Mouse (Mus musculus): ENCODE results near the gene Phldb2.

Gene Phldb2

DNA sequence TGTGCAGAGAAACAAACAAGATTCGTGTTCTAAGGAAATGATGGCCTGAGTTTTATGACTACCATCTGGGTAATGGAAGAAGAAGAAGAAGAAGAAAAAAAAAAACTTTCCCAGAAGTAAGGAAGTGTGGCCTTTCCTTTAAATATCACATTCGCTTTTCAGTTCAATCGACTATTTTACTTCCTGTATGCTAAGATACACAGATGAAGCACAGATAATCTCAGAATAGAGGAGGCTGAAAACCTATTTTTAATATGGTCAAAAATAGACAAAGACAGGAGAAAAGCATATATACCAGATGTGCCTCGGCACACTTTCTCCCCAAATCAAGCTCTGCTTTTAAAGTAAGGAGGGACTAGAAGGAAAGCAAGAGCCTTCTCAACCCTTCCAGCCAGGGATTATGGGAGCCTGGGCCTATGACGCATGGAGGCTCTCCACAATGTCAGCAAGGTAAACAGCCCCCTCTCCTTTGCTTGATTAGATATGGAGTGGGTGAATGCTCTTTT is 158.2 kb downstream of the Phldb2 start:
- no peak for DNase-seq (ENCODE audit: low read depth, low spot score)

DNA sequence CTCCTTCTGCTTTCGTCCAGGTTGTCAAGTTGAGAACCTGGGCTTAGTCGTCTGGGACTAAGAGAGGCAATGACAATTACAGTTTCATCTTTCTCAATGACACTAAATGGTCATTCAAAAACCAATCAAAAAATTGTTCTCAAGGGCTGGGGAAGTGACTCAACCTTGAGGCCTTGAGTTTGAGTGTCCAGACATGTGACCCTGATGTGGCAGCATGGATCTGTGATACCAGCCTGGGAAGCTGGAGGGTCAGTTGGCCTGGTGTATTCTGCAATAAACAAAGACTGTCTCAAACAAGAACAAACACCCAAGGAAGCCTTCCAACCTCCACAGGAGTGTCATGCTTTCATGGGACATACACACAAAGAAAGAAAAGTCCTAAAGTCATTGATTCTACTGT is 160.6 kb downstream of the Phldb2 start:
- no peak for DNase-seq (ENCODE audit: low read depth, low spot score)

DNA sequence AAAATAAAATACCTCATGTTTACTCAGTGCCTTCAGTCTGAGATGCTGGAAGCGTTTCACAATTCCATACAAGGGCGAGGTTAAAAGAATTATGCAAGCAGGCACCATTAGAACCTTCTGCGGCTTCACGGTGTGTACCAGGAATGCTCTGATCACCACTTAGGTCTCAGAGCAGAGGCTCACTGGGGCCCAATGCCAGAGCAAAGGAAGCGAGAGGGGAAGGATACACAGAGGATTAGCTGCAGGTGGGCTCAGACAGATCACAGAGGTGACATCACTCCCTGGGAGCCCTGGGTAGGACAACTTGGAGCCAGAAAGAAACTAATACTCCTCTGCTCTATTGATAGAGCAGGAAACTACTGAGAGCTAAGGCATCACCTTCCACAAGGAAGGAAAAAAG is 162.1 kb downstream of the Phldb2 start:
- no peak for DNase-seq (ENCODE audit: low read depth, low spot score)

DNA sequence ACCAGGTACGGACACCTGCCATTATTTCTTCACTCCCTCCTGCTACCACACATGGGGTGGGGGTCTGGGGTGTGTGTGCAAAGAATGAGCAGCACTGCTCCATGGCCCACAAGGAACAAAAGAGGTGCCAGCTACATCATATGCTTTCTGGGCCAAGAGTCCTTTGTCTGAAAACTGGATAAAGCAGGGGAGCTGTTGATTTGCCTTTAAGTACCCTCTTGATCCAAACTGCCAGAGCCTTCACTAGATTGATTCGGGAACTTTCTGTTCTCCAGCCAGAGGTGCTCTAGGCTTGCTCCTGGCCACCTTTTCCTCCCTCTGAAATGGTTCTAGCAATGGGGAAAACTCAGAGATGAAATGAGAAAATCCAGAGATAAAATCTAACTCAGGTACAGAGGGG is 164.1 kb downstream of the Phldb2 start:
- no peak for DNase-seq (ENCODE audit: low read depth, low spot score)

DNA sequence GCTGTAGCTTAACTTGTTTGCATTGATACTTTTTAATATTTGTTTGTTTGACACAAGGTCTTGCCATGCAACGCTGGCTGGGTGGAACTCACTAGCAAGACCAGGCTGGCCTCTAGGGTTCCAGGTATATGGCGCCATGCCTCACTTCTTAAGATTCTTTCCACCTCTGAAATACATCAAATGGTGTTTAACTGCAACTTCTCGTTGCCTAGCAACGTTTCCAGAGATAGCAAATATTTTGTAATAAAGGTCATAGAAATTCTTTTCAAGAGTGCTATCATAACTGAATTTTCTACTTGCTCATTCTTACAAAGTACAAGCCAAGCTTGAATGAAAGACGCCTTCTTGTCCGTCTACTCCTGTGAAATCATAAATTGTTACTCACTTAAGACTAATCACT is 165.7 kb downstream of the Phldb2 start:
- no peak for DNase-seq (ENCODE audit: low read depth, low spot score)

DNA sequence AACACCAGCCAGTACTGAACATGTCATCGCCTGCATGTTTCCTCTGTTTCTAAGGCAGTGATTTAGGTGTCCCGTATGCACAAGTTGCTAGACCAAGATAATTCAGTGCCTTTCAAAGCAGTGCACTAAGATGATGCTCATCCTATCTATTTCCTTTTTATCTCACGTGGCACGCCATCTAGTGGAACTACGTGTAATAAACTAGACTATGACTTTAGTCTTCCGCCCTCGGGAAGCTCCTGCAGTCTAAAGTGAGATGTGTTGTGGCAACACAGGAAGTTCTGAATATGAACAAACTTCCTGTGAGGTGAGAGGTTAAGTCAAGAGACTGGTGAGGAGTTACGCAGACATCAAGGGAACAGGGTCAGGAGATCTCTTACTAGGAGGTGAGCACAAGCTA is 166.8 kb downstream of the Phldb2 start:
- no peak for DNase-seq (ENCODE audit: low read depth, low spot score)

DNA sequence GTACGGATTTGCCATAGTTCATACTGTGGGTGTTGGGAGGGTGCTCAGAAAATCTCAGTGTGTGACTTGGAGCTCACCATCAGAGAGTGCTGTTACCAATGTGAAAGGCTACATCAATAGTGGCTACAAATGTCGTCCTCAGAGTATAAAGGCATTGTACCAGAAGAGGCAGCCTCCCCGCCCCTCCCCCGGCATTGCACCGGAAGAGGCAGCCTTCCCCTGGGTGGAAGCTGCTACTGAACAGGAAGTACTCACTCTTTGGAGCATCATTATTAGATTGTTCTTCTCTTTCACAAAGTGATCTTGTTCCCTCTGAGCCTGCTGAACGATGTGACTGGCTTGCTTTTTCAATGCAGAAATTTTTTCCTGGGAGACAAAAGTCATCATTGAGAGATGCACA is 173.4 kb downstream of the Phldb2 start:
- no peak for DNase-seq (ENCODE audit: low read depth, low spot score)

DNA sequence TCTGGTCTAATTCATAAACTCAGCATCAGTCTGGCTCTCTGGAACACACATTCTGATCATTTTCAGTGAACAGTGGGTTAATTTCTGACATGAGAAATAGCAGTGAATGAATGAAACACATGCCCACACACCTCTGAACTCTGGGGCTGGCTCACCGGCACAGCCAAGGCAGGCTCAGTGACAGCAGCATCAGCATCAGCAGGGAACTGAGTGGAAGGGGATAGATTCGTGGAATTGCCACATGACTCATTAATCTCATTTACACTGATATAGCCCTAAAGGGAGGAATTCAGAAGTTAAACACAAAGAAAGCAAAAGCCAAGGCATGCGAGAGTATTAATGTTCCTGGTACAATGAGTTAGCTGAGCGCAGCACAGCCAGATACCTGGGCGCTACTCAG is 178.6 kb downstream of the Phldb2 start:
- no peak for DNase-seq (ENCODE audit: low read depth, low spot score)

DNA sequence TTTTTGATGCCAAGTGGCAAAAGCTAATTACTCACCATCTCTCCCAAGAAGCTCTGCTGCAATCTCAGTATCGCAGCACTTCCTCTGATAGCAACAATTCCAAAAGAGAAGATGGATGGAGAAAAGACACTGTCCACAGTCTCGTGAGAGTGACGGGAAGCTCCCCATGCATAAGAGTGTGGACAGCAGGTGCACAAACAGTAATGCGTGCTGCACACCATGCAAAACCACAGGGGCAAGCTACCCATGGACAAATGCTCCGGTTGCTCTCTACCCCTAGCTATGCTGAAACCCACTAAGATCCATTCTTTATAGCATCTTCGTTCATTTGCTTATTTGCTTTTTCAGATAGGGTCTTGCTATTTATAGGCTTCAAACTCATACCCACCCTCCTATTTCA is 182.5 kb downstream of the Phldb2 start:
- DNase-seq (ENCODE audit: low read depth, low spot score), result no peak

DNA sequence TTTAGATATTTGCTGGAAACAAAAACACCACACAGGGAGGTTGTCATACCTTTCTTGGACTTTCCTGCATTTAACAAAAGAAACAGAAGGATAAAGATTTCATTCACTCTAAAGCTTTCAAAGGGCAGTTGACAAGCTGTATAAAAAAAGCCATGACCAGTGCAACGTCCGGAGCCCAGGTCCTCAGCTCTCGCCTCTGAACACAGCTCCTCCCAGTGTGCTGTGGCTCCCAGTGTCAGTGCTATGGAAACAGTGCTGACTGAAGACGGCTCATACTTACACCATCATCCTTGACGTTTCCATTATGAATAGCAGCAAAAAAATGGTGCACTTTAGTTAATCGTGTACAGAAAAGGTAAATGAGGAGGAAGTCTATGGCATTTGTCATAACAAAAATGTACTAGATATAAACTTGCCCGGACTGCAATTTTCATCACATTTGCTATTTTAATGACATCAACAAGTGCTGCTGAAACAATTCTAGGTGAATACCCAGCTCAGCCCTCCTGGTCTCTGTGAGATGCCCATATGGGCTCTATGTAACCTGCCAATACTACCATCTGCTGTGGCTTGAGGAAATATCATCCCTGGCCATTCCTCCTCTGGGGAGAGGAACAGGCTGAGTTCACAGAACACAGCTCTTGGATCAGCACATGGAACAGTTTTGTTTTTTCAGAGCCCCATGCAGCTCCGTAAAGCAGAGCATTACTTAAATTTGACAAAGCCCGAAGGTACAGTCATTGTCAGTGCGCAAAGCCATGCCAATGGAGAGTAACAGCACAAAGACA is 185.4 kb downstream of the Phldb2 start:
- no peak for DNase-seq (ENCODE audit: low read depth, low spot score)

DNA sequence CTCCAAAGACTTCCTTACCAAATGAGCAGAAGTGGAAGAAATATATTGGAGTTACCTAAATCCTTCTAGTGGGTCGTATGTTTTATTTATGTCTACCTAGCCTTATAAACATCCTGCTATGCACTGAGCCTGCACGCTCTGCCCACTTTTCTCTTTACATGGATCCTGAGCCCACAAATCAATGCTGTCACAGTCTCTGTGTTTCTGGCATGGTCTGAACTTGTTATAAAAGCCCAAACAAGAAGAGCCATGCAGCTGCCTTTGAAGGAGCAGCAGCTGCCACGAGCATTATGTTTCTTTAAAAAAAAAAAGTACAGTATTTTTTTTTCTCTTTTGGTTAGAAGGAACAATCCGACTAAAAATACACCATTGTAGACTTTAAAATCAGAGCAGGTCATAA is 186.0 kb downstream of the Phldb2 start:
- DNase-seq (ENCODE audit: low read depth, low spot score), result peak; percentile 34

DNA sequence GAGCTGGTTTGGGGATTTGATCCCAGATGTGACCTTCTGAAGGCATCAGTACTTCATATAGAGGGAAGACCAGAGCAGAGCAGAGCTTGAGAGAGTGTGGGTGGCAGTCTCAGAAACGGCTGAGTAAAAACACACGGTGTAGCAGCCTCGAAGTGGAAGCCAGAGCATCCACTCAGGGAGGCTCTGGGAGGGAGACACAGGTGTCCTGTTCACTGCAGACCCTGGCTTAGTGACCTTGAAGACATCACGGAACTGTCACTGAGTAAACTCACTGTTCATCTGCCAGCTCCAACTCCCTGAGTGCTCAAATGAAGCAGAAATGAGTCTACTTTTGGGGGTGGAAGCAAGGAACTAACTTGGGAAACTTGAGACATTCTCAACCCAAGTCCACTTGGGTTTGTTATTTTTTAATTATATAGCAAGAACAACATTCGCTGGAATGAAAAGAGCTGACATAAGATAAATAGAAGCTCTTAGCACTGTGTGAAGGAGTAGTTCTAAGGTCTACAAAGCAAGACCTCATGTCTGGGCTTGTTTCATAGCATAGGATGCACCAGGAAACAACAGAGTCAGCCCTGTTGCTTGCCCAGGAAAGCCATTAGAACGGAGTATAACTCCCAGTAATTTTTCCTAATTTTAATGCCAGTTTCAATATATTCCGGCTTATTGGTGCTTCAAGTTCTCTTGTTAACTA is 187.4 kb downstream of the Phldb2 start:
- no peak for DNase-seq (ENCODE audit: low read depth, low spot score)

DNA sequence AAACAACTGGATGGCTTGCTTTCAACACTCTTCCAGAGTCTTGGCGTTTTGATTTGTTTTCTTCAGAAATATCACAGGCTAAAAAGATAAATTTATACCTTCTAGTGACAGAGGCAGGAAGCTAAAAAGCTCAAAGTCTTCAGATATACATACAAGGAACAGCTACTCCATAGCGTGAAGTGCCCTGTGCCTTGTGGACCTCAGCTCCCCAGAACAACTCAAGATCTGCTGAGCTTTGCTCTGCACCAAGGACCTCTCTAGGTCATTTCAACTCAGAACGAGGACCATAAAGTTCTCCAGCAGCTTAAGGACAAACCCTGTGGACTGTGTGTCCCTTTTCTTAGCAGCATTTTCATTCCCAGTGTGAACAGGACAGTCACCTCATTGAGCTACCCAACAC is 188.3 kb downstream of the Phldb2 start:
- no peak for DNase-seq (ENCODE audit: low read depth, low spot score)

DNA sequence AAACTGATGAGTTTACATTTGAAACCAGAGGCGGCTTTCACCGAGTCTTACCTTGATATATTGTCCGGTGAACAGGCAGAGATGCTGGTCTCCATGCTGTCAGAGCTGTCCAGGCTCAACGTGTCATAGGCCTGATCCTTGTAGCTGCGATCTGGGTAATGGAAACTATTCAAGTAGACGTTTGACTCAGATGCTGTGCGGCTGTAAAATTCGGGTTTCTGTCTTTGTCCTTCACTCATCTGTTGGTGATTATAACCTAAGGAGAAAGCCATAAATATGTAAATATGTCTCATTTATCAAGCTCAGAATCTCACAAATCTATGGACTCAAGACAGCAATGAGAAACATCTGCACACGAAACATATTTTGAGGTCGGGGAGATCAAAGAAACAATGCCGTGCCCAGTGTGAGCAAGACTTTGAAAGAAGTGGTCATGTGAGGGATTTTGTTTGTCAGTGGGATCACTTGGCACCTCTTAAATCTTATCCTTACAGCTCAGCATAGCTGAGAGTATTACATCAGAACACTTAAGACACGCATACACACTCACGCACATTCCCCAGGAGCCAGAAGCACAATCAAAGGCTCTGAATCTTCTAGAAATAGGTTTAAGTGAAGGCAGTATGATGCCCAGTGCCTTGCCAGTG is 190.4 kb downstream of the Phldb2 start:
- DNase-seq (ENCODE audit: low read depth, low spot score), result peak; percentile 70

DNA sequence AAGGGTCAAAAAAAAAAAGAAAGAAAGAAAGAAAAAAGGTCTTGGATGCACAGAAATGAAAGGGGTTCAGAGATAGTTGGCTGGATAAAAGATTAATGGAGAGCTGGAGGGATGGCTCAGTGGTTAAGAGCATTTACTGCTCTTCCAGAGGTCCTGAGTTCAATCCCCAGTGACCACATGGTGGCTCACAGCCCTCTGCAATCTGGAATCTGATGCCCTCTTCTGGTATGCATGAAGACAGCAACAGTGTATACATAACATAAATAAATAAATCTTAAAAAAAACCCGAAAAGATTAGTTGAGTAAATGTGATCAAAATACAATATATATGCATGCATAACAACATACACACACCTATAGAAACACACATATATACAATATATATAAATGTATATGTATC is 192.0 kb downstream of the Phldb2 start:
- no peak for DNase-seq (ENCODE audit: low read depth, low spot score)

DNA sequence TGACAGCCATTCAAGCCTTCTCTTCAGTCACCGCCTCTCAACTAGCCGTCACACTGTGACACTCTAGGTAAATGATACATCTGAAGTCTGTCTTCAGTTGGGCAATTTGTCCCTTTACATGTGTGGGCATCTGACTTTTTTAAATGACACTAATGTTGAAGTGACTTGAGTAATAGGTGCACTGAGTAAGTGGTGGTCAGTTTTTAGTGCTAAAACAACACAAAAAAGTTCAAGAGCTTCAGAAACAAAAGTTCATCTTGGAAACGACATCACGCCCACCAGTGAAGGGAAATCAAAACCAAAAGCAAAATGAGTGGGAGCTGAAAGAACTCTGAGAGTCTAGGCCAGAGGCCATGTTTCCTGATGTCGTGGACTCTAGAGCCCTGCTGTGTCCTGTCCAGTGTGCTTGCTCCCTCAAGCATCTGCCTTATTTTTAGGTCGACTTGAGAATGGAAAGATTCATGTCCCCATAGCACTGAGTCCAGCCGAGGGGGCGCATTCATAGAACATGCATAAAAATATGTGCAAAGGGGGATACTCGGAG is 194.6 kb downstream of the Phldb2 start:
- no peak for DNase-seq (ENCODE audit: low read depth, low spot score)

DNA sequence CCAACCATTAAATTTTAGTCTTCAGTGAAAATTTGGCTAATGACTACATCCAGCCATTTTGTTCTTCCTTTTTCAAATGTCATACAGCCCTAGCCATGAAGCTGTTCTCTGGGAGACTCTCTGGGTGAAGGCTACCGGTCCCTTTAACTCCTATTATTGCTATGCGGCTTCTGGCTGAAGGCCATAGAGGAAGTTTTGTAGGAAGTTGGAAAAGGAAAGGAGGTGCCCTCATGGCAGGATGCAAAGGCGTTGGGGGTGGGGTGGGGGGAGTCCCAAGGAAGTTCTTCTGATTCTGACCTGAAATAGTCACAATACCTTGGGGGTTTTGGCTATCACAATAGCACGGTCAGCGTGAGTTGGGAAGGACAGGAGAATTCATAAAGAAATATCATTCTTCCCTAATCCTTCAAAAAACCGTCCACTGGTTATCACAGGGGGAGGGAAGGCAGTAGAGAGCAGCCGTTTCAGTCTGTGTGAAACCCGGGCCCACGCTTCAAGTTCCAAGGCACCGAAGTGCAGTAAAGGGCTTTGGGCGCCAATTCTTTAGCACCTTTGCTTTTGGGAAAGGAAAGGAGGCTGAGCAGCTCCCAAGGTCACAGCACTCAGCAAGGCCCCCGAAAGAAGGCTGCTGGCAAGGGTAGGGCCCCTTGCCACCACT is 195.8 kb downstream of the Phldb2 start:
- no peak for DNase-seq (ENCODE audit: low read depth, low spot score)

DNA sequence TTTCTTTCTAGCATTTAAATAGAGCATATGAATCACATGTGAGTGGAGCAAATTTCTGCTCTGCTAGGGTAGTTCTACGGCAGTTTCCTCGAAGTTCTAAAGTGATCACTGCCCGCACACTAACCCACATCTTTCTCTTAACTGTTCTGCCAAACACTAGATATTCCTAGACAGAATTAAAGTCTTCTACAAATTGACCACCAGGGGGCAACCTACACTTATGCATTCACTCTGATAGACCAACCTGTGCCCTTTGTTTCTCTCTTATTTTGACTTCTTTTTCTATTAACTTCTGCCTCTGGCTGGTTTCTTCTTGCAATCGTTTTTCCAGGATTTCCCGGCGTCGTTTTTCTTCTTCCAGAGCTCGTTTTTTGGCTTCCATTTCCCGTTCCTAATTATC is 196.5 kb downstream of the Phldb2 start:
- peak; percentile 73 for DNase-seq (ENCODE audit: low read depth, low spot score)

DNA sequence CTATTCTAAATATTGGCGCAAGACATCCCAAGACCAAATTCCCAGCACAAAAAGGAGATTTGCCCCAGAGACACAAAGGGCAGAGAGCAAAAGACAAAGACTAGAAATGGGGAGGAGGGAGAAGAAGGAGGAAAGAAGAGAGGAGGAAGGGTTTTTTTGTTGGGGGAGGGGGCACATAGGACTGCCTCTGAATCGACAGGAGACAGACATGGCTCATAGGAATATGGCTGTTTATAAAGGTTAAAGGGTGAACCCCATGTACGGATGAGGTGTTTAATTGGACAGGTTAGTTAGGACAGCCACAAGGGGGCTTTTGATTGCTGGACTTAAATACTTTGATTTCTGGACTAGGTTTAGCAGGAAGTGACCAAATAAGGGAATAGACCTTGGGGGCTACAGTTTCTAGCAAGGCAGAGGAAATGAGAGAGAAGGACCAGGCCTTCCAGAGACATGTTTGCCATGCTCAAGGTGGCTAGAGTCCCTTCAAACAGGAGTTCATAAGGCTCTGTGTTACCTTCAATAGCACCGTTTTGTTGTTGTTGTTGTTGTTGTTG is 209.7 kb downstream of the Phldb2 start:
- no peak for DNase-seq (ENCODE audit: low read depth, low spot score)

DNA sequence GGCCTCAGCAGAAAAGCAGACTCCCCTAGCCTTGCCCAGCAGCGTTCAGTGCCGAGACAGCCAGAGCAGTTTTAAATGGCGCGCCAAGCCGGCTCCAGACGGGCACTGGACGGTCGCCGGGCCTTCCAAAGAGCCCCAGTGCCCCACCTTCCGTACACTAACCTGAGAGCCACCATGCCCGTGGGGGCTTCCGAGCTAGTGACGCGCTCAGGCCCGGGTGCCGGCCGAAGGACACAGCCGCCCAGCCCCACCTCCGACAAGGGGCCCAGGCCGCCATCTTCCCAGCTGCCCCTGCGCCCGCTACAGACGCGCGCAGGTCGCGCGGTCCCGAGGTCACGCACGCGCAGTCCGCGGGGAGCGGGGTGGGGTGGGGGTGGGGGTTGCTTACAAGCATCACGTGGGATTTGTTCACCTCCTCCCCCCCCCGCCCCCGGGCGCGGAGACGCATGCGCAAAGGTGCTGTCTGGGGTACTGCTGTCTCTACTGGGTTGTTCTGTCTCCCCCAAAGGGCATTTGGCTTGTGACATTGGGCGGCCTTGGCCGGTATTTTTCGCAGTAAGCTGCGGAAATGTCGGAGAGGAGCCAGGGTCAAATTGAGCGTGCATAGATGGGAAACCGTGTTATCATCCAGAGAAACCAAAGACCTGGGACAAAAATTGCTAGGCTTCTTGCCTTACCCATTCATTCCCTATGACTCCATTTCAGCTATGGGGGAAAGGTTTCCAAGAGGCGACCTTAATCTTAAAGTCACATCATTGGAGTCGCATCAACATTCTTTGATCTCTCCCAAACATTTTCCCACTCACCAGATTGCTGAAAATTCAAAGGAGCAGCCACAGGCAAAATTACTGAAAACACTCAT is 210.6 kb downstream of the Phldb2 start, which contains the start of gene Abhd10:
Gene Abhd10 (minus strand): TSS at position 341 of the 862 bp plus-strand sequence.
- DNase-seq (ENCODE audit: low read depth, low spot score), result peak; percentile 91

Data from forelimb bud, embryonic 11.5 days (tissue).